Mouse (Mus musculus): ENCODE results near the gene Hdac4. TPM values are rescaled to one million over a fixed set of nuclear protein-coding genes. Genes with fewer than 3 reads are reported as not detected.

The Hdac4 gene
- polyA plus RNA-seq, 1 experiment: 21.2 TPM

GRCm38 (mm10) chr1:92107521-92107920, 88.0 kb downstream of the Hdac4 start:
- Histone ChIP-seq H3K4me3 (no peak overlapping the region), H3ac (ENCODE audit: control insufficient read depth, insufficient read length) (no peak overlapping the region), H3K79me2 (ENCODE audit: control insufficient read depth, insufficient read depth) (peaks cover 82% of the 10 kb centered on the region), H3K27me3 (ENCODE audit: control insufficient read depth, insufficient read depth, insufficient read length) (no peaks in the 10 kb centered on the region), H3K36me3 (ENCODE audit: control insufficient read depth, insufficient read depth) (no peaks in the 10 kb centered on the region), H3K4me2 (ENCODE audit: low read depth) (no peak overlapping the region)
- TF ChIP-seq SRF (IDR thresholded peaks at IDR 0.05; ENCODE audit: control insufficient read depth, insufficient read length, low read depth): no peak
- no peak for TF ChIP-seq TCF3 (IDR thresholded peaks at IDR 0.05; ENCODE audit: insufficient read length, low read depth)
- no peak for TF ChIP-seq MYOD1 (IDR thresholded peaks at IDR 0.05; ENCODE audit: control insufficient read depth in 1 of 3, insufficient read length in 2 of 3, low read depth in 2 of 3)
- no peak for TF ChIP-seq USF1 (IDR thresholded peaks at IDR 0.05; ENCODE audit: low read depth)
- TF ChIP-seq E2F4 (IDR thresholded peaks at IDR 0.05; ENCODE audit: insufficient read depth): no peak
- no peak for TF ChIP-seq MAX (IDR thresholded peaks at IDR 0.05; ENCODE audit: low read depth)
- TF ChIP-seq MYOG (IDR thresholded peaks at IDR 0.05; ENCODE audit: control insufficient read depth in 1 of 3, insufficient read depth in 1 of 3, insufficient read length in 2 of 3, low read depth in 2 of 3): no peak
- TF ChIP-seq POLR2AphosphoS2 (IDR thresholded peaks at IDR 0.05; ENCODE audit: insufficient read length, low read depth): no peak
- TF ChIP-seq TCF12 (IDR thresholded peaks at IDR 0.05; ENCODE audit: insufficient read depth, poor library complexity, severe bottlenecking): no peak
- TF ChIP-seq REST (IDR thresholded peaks at IDR 0.05; ENCODE audit: insufficient read depth, insufficient read length): no peak
- no peak for TF ChIP-seq POLR2A (IDR thresholded peaks at IDR 0.05; ENCODE audit: insufficient read length, low read depth)

- H3K4me2 ChIP-seq (ENCODE audit: low read depth): no peak overlapping the region
- H3K4me3 ChIP-seq: no peak overlapping the region
- H3K36me3 ChIP-seq (ENCODE audit: control insufficient read depth, insufficient read depth): no peaks in the 10 kb centered on the region
- H3K79me2 ChIP-seq (ENCODE audit: control insufficient read depth, insufficient read depth): peaks cover 84% of the 10 kb centered on the region
- no peaks in the 10 kb centered on the region for H3K27me3 ChIP-seq (ENCODE audit: control insufficient read depth, insufficient read depth, insufficient read length)
- no peak overlapping the region for H3ac ChIP-seq (ENCODE audit: control insufficient read depth, insufficient read length)
- TF ChIP-seq MAX (IDR thresholded peaks at IDR 0.05; ENCODE audit: low read depth) (no peak), CEBPB (IDR thresholded peaks at IDR 0.05; ENCODE audit: insufficient read depth, poor library complexity, severe bottlenecking) (no peak), SRF (IDR thresholded peaks at IDR 0.05; ENCODE audit: control insufficient read depth, insufficient read length, low read depth) (no peak), POLR2A (IDR thresholded peaks at IDR 0.05; ENCODE audit: insufficient read length, low read depth) (no peak), TCF3 (IDR thresholded peaks at IDR 0.05; ENCODE audit: insufficient read length, low read depth) (no peak), E2F4 (IDR thresholded peaks at IDR 0.05; ENCODE audit: insufficient read depth) (no peak), TCF12 (IDR thresholded peaks at IDR 0.05; ENCODE audit: insufficient read depth, poor library complexity, severe bottlenecking) (no peak), REST (IDR thresholded peaks at IDR 0.05; ENCODE audit: insufficient read depth, insufficient read length) (no peak), MYOG (IDR thresholded peaks at IDR 0.05; ENCODE audit: control insufficient read depth in 1 of 3, insufficient read depth in 1 of 3, insufficient read length in 2 of 3, low read depth in 2 of 3) (no peak), MYOD1 (IDR thresholded peaks at IDR 0.05; ENCODE audit: control insufficient read depth in 1 of 3, insufficient read length in 2 of 3, low read depth in 2 of 3) (no peak), USF1 (IDR thresholded peaks at IDR 0.05; ENCODE audit: low read depth) (no peak), POLR2AphosphoS2 (IDR thresholded peaks at IDR 0.05; ENCODE audit: insufficient read length, low read depth) (no peak)
These were observed 88.9 kb downstream of the Hdac4 start for GRCm38 (mm10) chr1:92106486-92107160.

GRCm38 (mm10) chr1:92104718-92105117, 90.8 kb downstream of the Hdac4 start:
- peaks cover 88% of the 10 kb centered on the region for H3K79me2 ChIP-seq (ENCODE audit: control insufficient read depth, insufficient read depth)
- TF ChIP-seq TCF3 (IDR thresholded peaks at IDR 0.05; ENCODE audit: insufficient read length, low read depth) (no peak), POLR2A (IDR thresholded peaks at IDR 0.05; ENCODE audit: insufficient read length, low read depth) (no peak), POLR2AphosphoS2 (IDR thresholded peaks at IDR 0.05; ENCODE audit: insufficient read length, low read depth) (peak; percentile 40), CEBPB (IDR thresholded peaks at IDR 0.05; ENCODE audit: insufficient read depth, poor library complexity, severe bottlenecking) (no peak)
- no peaks in the 10 kb centered on the region for H3K36me3 ChIP-seq (ENCODE audit: control insufficient read depth, insufficient read depth)
- H3K4me2 ChIP-seq (ENCODE audit: low read depth): no peak overlapping the region
- H3ac ChIP-seq (ENCODE audit: control insufficient read depth, insufficient read length): no peak overlapping the region
- no peak overlapping the region for H3K4me3 ChIP-seq
- H3K27me3 ChIP-seq (ENCODE audit: control insufficient read depth, insufficient read depth, insufficient read length): no peaks in the 10 kb centered on the region

- no peak overlapping the region for H3K4me3 ChIP-seq
- TF ChIP-seq USF1 (IDR thresholded peaks at IDR 0.05; ENCODE audit: low read depth): peak; percentile 39
- TF ChIP-seq MYOG (IDR thresholded peaks at IDR 0.05; ENCODE audit: control insufficient read depth in 1 of 3, insufficient read depth in 1 of 3, insufficient read length in 2 of 3, low read depth in 2 of 3): no peak
These were observed 91.5 kb downstream of the Hdac4 start for GRCm38 (mm10) chr1:92103971-92104370.

GRCm38 (mm10) chr1:92103377-92103776, 92.1 kb downstream of the Hdac4 start:
- Histone ChIP-seq H3K4me2 (ENCODE audit: low read depth) (no peak overlapping the region), H3K79me2 (ENCODE audit: control insufficient read depth, insufficient read depth) (peaks cover 79% of the 10 kb centered on the region), H3K27me3 (ENCODE audit: control insufficient read depth, insufficient read depth, insufficient read length) (no peaks in the 10 kb centered on the region), H3K4me3 (no peak overlapping the region), H3K36me3 (ENCODE audit: control insufficient read depth, insufficient read depth) (no peaks in the 10 kb centered on the region), H3ac (ENCODE audit: control insufficient read depth, insufficient read length) (no peak overlapping the region)
- no peak for TF ChIP-seq MAX (IDR thresholded peaks at IDR 0.05; ENCODE audit: low read depth)
- TF ChIP-seq POLR2AphosphoS2 (IDR thresholded peaks at IDR 0.05; ENCODE audit: insufficient read length, low read depth): no peak
- no peak for TF ChIP-seq MYOD1 (IDR thresholded peaks at IDR 0.05; ENCODE audit: control insufficient read depth in 1 of 3, insufficient read length in 2 of 3, low read depth in 2 of 3)
- no peak for TF ChIP-seq CEBPB (IDR thresholded peaks at IDR 0.05; ENCODE audit: insufficient read depth, poor library complexity, severe bottlenecking)
- TF ChIP-seq REST (IDR thresholded peaks at IDR 0.05; ENCODE audit: insufficient read depth, insufficient read length): no peak
- TF ChIP-seq TCF12 (IDR thresholded peaks at IDR 0.05; ENCODE audit: insufficient read depth, poor library complexity, severe bottlenecking): no peak
- TF ChIP-seq SRF (IDR thresholded peaks at IDR 0.05; ENCODE audit: control insufficient read depth, insufficient read length, low read depth): no peak
- TF ChIP-seq E2F4 (IDR thresholded peaks at IDR 0.05; ENCODE audit: insufficient read depth): no peak
- no peak for TF ChIP-seq USF1 (IDR thresholded peaks at IDR 0.05; ENCODE audit: low read depth)
- TF ChIP-seq POLR2A (IDR thresholded peaks at IDR 0.05; ENCODE audit: insufficient read length, low read depth): no peak
- TF ChIP-seq MYOG (IDR thresholded peaks at IDR 0.05; ENCODE audit: control insufficient read depth in 1 of 3, insufficient read depth in 1 of 3, insufficient read length in 2 of 3, low read depth in 2 of 3): no peak
- no peak for TF ChIP-seq TCF3 (IDR thresholded peaks at IDR 0.05; ENCODE audit: insufficient read length, low read depth)

More at GRCm38 (mm10) chr1:92103971-92104370, 91.5 kb downstream of the Hdac4 start:
- no peaks in the 10 kb centered on the region for H3K27me3 ChIP-seq (ENCODE audit: control insufficient read depth, insufficient read depth, insufficient read length)
- no peaks in the 10 kb centered on the region for H3K36me3 ChIP-seq (ENCODE audit: control insufficient read depth, insufficient read depth)
- peaks cover 80% of the 10 kb centered on the region for H3K79me2 ChIP-seq (ENCODE audit: control insufficient read depth, insufficient read depth)
- H3K4me2 ChIP-seq (ENCODE audit: low read depth): no peak overlapping the region
- no peak overlapping the region for H3ac ChIP-seq (ENCODE audit: control insufficient read depth, insufficient read length)

All from myocyte (in vitro differentiated cells).